Mouse (Mus musculus): ENCODE data around the gene Cisd3.
"Not testable (repeated sequence)": the region's sequence is repeated elsewhere in the genome, so short reads cannot be mapped to it uniquely, and the experiment has no call there.

Cisd3 gene

GRCm38 (mm10) chr11:97700003-97700745 is 14.5 kb downstream of the Cisd3 start, which contains the start of gene Pcgf2:
Gene Pcgf2, minus strand, starts transcription at chr11:97700497.
- in situ Hi-C loops (cut with MboI; ENCODE audit: low pct_unique_long_range_greater_than_20kb in 1 of 2, low sequenced_read_pairs in 2 of 2, unreplicated experiment in 1 of 2): loop anchor here in 1 of 2 experiments (5.0 kb wide), 2 partner anchors 37 to 63 kb away; no protein-coding TSS in a partner anchor

GRCm38 (mm10) chr11:97700746-97701580 is 15.3 kb downstream of the Cisd3 start:
- in situ Hi-C loops (cut with MboI; ENCODE audit: low pct_unique_long_range_greater_than_20kb in 1 of 2, low sequenced_read_pairs in 2 of 2, unreplicated experiment in 1 of 2): loop anchor here in 1 of 2 experiments (5.0 kb wide), 2 partner anchors 36 to 64 kb away; no protein-coding TSS in a partner anchor

DNA sequence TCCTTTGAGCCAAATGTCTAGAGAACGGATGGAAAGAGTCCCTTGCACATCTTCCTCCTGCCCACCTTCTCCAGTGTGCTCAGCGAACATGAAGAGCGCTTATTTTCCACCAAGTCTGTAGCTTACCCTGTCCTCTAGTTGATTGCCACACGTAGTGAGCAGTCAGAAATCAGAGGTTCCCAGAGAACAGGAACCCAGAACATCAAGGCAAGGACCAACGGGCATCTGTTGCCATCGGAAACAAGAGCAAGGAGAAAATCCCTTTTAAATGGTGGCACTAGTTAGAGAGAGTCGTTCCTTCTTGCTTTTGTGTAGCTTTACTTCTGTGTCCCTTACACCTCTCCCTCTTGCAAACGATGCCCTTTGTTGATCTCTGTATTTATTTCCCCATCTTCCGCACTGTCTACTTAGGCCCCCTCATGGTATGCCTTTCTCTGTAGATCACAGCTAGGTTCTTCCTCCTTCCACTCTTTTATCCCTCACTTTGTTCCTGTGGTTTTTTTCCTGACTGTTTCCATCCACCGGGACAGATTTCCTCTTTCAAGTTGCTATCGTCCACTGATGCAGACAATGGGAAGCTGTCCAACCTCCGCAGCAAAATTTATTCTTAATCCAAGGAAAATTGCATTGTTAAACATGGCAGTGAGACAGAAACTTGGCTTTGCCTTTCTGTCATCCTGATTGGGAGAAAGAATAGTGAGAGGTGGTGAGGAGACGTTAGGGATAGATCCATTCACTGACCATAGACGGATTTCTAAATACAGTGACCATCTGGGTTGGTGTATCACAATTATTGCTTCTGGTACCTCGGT is 16.2 kb downstream of the Cisd3 start:
- in situ Hi-C loops (cut with MboI; ENCODE audit: low pct_unique_long_range_greater_than_20kb in 1 of 2, low sequenced_read_pairs in 2 of 2, unreplicated experiment in 1 of 2): loop anchor here in 1 of 2 experiments (5.0 kb wide), 2 partner anchors 36 to 64 kb away; no protein-coding TSS in a partner anchor

DNA sequence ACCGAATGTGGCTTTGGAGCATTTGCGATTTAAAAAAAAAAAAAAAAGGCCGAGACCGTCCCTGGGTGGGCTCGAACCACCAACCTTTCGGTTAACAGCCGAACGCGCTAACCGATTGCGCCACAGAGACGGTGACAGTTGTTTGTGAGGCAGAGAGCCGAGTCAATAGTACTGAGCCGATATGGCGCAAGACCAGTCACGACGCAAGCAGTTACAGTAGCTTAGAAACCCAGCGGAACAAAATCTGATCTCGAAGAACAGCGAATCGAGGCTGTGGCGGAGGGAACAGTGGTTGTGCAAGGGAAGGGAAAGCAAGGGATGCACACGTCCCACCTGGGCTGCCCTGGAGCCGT is 16.7 kb downstream of the Cisd3 start:
- in situ Hi-C loops (cut with MboI; ENCODE audit: low pct_unique_long_range_greater_than_20kb in 1 of 2, low sequenced_read_pairs in 2 of 2, unreplicated experiment in 1 of 2): loop anchor here in 1 of 2 experiments (5.0 kb wide), 2 partner anchors 35 to 65 kb away; no protein-coding TSS in a partner anchor

- in situ Hi-C loops (cut with MboI; ENCODE audit: low pct_unique_long_range_greater_than_20kb in 1 of 2, low sequenced_read_pairs in 2 of 2, unreplicated experiment in 1 of 2): loop anchor here in 1 of 2 experiments (5.0 kb wide), 2 partner anchors 34 to 66 kb away; no protein-coding TSS in a partner anchor
Measured at GRCm38 (mm10) chr11:97703039-97703826, 17.6 kb downstream of the Cisd3 start, which contains the start of gene Psmb3. Gene Psmb3, plus strand, starts transcription at chr11:97703399.

GRCm38 (mm10) chr11:97710067-97710466 is 24.4 kb downstream of the Cisd3 start:
- in situ Hi-C loops (cut with MboI; ENCODE audit: low pct_unique_long_range_greater_than_20kb in 1 of 2, low sequenced_read_pairs in 2 of 2, unreplicated experiment in 1 of 2): not testable (repeated sequence)

GRCm38 (mm10) chr11:97711200-97711900 is 25.7 kb downstream of the Cisd3 start:
- in situ Hi-C loops (cut with MboI; ENCODE audit: low pct_unique_long_range_greater_than_20kb in 1 of 2, low sequenced_read_pairs in 2 of 2, unreplicated experiment in 1 of 2): no loop called here

- in situ Hi-C loops (cut with MboI; ENCODE audit: low pct_unique_long_range_greater_than_20kb in 1 of 2, low sequenced_read_pairs in 2 of 2, unreplicated experiment in 1 of 2): no loop called here
Measured at GRCm38 (mm10) chr11:97712286-97712685, 26.7 kb downstream of the Cisd3 start.

DNA sequence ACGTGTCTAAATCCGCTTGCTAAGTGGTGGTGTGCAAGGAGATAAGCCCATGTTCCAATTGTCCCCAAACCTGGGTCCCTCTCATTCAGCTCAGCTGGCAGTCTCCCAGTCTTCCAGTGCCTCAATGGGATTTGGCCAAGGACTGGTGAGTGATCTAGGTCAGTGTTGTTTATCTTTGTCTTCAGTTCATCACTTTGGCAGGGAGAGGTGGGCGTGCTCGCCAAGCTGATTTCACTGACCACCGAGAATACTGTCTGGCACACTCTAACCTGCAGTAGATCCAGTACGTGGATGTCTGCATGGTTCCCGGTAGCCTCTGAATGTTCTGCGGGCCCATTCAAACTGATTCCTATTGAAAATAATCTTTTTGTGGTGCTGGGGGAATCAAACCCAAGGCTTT is 28.3 kb downstream of the Cisd3 start:
- in situ Hi-C loops (cut with MboI; ENCODE audit: low pct_unique_long_range_greater_than_20kb in 1 of 2, low sequenced_read_pairs in 2 of 2, unreplicated experiment in 1 of 2): no loop called here

- in situ Hi-C loops (cut with MboI; ENCODE audit: low pct_unique_long_range_greater_than_20kb in 1 of 2, low sequenced_read_pairs in 2 of 2, unreplicated experiment in 1 of 2): no loop called here
Measured at GRCm38 (mm10) chr11:97714356-97714755, 28.7 kb downstream of the Cisd3 start.

DNA sequence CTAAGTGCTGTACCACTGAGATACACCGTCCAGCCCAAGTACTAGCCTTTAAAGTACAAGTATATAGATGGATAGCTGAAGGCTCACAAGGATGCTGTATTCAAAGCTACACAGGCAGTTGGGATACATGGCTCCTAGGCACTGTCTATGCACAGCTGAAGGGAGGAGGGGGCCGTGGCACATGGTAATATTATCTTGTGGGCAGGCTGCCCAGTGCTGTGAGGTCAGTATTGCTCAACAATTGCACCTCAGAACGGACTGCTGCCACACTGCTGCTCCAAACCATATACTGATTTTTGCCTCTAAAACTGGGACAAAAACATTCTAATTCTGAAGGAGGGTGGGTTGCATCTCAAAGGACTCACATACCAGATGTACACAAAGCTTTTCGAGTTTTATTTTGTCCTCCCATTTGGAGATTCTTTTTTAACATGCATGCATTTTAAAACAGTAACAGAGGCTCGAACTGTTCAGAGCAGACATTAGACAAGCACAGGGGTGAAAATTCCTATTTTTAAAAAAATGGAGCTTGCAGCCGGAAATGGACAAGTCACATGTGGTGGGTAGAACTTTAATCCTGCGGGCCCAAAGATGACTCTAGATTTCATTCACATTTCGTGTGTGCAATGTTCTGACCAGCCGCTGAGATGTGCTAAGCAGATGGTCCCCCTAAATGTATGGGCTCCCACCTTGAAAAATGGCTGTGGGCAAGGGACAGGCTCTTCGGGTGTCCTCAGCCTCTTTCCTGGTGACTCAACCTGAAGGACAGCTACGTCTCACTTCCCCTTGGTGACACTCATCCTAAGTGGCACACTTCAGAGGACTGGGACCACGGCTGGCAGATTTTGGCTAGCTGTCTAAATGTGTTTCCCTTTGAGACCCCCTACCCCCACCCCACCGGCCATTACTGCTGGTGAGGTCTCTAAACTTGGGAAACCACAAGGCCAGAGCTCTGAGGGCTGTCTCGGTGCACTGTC is 29.4 kb downstream of the Cisd3 start:
- in situ Hi-C loops (cut with MboI; ENCODE audit: low pct_unique_long_range_greater_than_20kb in 1 of 2, low sequenced_read_pairs in 2 of 2, unreplicated experiment in 1 of 2): no loop called here

- in situ Hi-C loops (cut with MboI; ENCODE audit: low pct_unique_long_range_greater_than_20kb in 1 of 2, low sequenced_read_pairs in 2 of 2, unreplicated experiment in 1 of 2): no loop called here
Measured at GRCm38 (mm10) chr11:97716021-97716420, 30.4 kb downstream of the Cisd3 start.

- in situ Hi-C loops (cut with MboI; ENCODE audit: low pct_unique_long_range_greater_than_20kb in 1 of 2, low sequenced_read_pairs in 2 of 2, unreplicated experiment in 1 of 2): no loop called here
Measured at GRCm38 (mm10) chr11:97717369-97718280, 32.0 kb downstream of the Cisd3 start.

- in situ Hi-C loops (cut with MboI; ENCODE audit: low pct_unique_long_range_greater_than_20kb in 1 of 2, low sequenced_read_pairs in 2 of 2, unreplicated experiment in 1 of 2): no loop called here
Measured at GRCm38 (mm10) chr11:97718281-97718860, 32.7 kb downstream of the Cisd3 start.

DNA sequence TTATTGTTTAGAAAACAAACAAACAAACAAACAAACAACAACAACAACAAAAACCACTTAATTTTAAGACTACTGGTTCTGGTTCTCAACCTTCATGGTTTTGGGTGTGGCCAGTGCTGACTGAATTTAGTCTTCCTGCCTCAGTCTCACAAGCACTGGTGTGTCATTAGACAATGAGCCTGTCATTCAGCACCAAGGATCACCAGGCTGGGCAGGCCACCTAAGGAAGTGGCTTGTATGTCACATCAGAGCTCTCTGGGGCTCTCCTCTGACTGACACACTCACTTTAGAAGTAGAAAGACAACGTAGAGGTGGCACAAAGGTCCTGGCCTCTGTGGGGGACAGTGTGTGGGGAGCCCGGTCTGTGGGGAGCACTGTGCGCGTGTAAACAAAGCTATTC is 33.4 kb downstream of the Cisd3 start:
- in situ Hi-C loops (cut with MboI; ENCODE audit: low pct_unique_long_range_greater_than_20kb in 1 of 2, low sequenced_read_pairs in 2 of 2, unreplicated experiment in 1 of 2): no loop called here

Data from mouse embryonic stem cell (cell line).